Mouse (Mus musculus): ENCODE measurements around the gene 1700003E16Rik. TPM values are rescaled to one million over a fixed set of nuclear protein-coding genes. Genes with fewer than 3 reads are reported as not detected.

Gene 1700003E16Rik
- total and polyA plus RNA-seq, 3 experiments, result 0.15 to 0.50 TPM; not detected in 1

- peak; percentile 93 for DNase-seq (ENCODE audit: low read depth, low spot score)
- Histone ChIP-seq H3K27ac (ENCODE audit: control insufficient read depth, low read depth, low read length) (peak within 1 kb of the TSS; percentile 90), H3K36me3 (ENCODE audit: control insufficient read depth in 1 of 2, insufficient read depth in 2 of 2, low read length in 2 of 2) (peaks cover 0 to 20% of the 10 kb centered on the region in 2 experiments; a peak in 3 of 4 replicates), H3K27me3 (ENCODE audit: control insufficient read depth in 1 of 2, insufficient read depth in 2 of 2, low read length in 2 of 2) (no peaks in the 10 kb centered on the region), H3K9ac (ENCODE audit: control insufficient read depth, low read depth, low read length, poor library complexity, severe bottlenecking) (peak within 1 kb of the TSS; percentile 88), H3K4me3 (ENCODE audit: control insufficient read depth in 1 of 2, insufficient read depth in 1 of 2, low read depth in 2 of 2, low read length in 2 of 2) (peak within 1 kb of the TSS; percentile 89 to 94), H3K4me1 (ENCODE audit: control insufficient read depth in 1 of 2, insufficient read depth in 2 of 2, low read length in 2 of 2) (peaks cover 0 to 18% of the 10 kb centered on the region in 2 experiments; a peak in 3 of 4 replicates), H3K9me3 (replicated peaks; ENCODE audit: insufficient read depth, low read length) (no peaks in the 10 kb centered on the region), H3K79me2 (ENCODE audit: control insufficient read depth, insufficient read depth, low read length, poor library complexity) (peaks cover 32% of the 10 kb centered on the region)
- TF ChIP-seq SMC3 (IDR thresholded peaks at IDR 0.05; ENCODE audit: low read depth, low read length), result no peak
- TF ChIP-seq CTCF (IDR thresholded peaks at IDR 0.05 in 2 of 3, conservative IDR thresholded peaks at IDR 0.05 in 1 of 3; ENCODE audit: control insufficient read depth in 1 of 3, insufficient read depth in 1 of 3, low read depth in 2 of 3, low read length in 3 of 3, poor library complexity in 1 of 3, severe bottlenecking in 1 of 3), result peak in 1 of 3 experiments; percentile 53; a peak in 2 of 6 replicates
- TF ChIP-seq MAZ (IDR thresholded peaks at IDR 0.05; ENCODE audit: low read depth, low read length), result peak; percentile 58; the same call in 1 of the 2 replicates
- TF ChIP-seq MXI1 (IDR thresholded peaks at IDR 0.05; ENCODE audit: low read depth, low read length), result peak; percentile 88
- no peak for TF ChIP-seq RCOR1 (IDR thresholded peaks at IDR 0.05; ENCODE audit: low read depth, low read length)
- TF ChIP-seq ELF1 (IDR thresholded peaks at IDR 0.05; ENCODE audit: low read depth, low read length), result peak; percentile 98
- TF ChIP-seq USF2 (IDR thresholded peaks at IDR 0.05; ENCODE audit: borderline replicate concordance in 1 of 2, insufficient read depth in 1 of 2, low read depth in 1 of 2, low read length in 2 of 2), result no peak
- no peak for TF ChIP-seq UBTF (IDR thresholded peaks at IDR 0.05; ENCODE audit: borderline replicate concordance, insufficient read depth, low read depth, low read length)
- TF ChIP-seq GATA1 (IDR thresholded peaks at IDR 0.05; ENCODE audit: low read depth, low read length), result no peak
- no peak for TF ChIP-seq MEF2A (IDR thresholded peaks at IDR 0.05; ENCODE audit: extremely low read depth, insufficient replicate concordance, low read depth, low read length, poor library complexity, severe bottlenecking)
- TF ChIP-seq HCFC1 (IDR thresholded peaks at IDR 0.05; ENCODE audit: low read depth, low read length), result peak; percentile 87
- no peak for TF ChIP-seq MAFK (IDR thresholded peaks at IDR 0.05; ENCODE audit: borderline replicate concordance, low read depth, low read length)
- no peak for TF ChIP-seq CHD1 (IDR thresholded peaks at IDR 0.05; ENCODE audit: low read depth, low read length)
- peak; percentile 72 for TF ChIP-seq ZMIZ1 (IDR thresholded peaks at IDR 0.05; ENCODE audit: low read depth, low read length)
- TF ChIP-seq POLR2AphosphoS5 (IDR thresholded peaks at IDR 0.05; ENCODE audit: borderline replicate concordance, low read depth, low read length), result no peak
- TF ChIP-seq USF1 (IDR thresholded peaks at IDR 0.05; ENCODE audit: low read depth, low read length), result no peak
- no peak for TF ChIP-seq MYC (IDR thresholded peaks at IDR 0.05; ENCODE audit: low read depth, low read length)
- TF ChIP-seq BHLHE40 (IDR thresholded peaks at IDR 0.05; ENCODE audit: borderline replicate concordance, low read depth, low read length), result no peak
- TF ChIP-seq SIN3A (IDR thresholded peaks at IDR 0.05; ENCODE audit: low read length), result peak; percentile 92
- TF ChIP-seq TBP (IDR thresholded peaks at IDR 0.05; ENCODE audit: low read depth, low read length), result peak; percentile 80
- no peak for TF ChIP-seq MYB (IDR thresholded peaks at IDR 0.05; ENCODE audit: low read depth, low read length)
- peak; percentile 96 for TF ChIP-seq NELFE (IDR thresholded peaks at IDR 0.05; ENCODE audit: low read depth, low read length)
- peak; percentile 41; the same call in 1 of the 2 replicates for TF ChIP-seq ETS1 (IDR thresholded peaks at IDR 0.05; ENCODE audit: low read depth, low read length)
- TF ChIP-seq ZNF384 (IDR thresholded peaks at IDR 0.05; ENCODE audit: low read depth, low read length), result no peak
- TF ChIP-seq E2F4 (IDR thresholded peaks at IDR 0.05; ENCODE audit: borderline replicate concordance, low read depth, low read length), result no peak
- peak; percentile 61 for TF ChIP-seq TCF12 (IDR thresholded peaks at IDR 0.05; ENCODE audit: low read depth, low read length)
- TF ChIP-seq KAT2A (conservative IDR thresholded peaks at IDR 0.05; ENCODE audit: low read depth, low read length), result no peak; the same call in 1 of the 2 replicates
- no peak for TF ChIP-seq CHD2 (IDR thresholded peaks at IDR 0.05; ENCODE audit: low read length)
- TF ChIP-seq NRF1 (IDR thresholded peaks at IDR 0.05; ENCODE audit: insufficient read depth, low read depth, low read length, poor library complexity, severe bottlenecking), result peak; percentile 41; the same call in 1 of the 2 replicates
- no peak; the same call in none of the 2 replicates for TF ChIP-seq MAX (IDR thresholded peaks at IDR 0.05; ENCODE audit: low read length)
- no peak for TF ChIP-seq EP300 (IDR thresholded peaks at IDR 0.05; ENCODE audit: low read depth in 1 of 2, low read length in 2 of 2)
- no peak for TF ChIP-seq ZKSCAN1 (IDR thresholded peaks at IDR 0.05; ENCODE audit: low read depth, low read length)
- TF ChIP-seq POLR2A (IDR thresholded peaks at IDR 0.05; ENCODE audit: control insufficient read depth in 1 of 2, insufficient read depth in 1 of 2, low read depth in 1 of 2, low read length in 2 of 2, poor library complexity in 1 of 2), result peak; percentile 93 to 97
- no peak for TF ChIP-seq ZC3H11A (IDR thresholded peaks at IDR 0.05; ENCODE audit: low read depth, low read length)
- no peak; the same call in none of the 2 replicates for TF ChIP-seq RAD21 (IDR thresholded peaks at IDR 0.05; ENCODE audit: low read depth, low read length)
- TF ChIP-seq POLR2AphosphoS2 (IDR thresholded peaks at IDR 0.05; ENCODE audit: low read length), result peak; percentile 95
Observed at GRCm38 (mm10) chr6:83115011-83115671, 41.1 kb upstream of the 1700003E16Rik start, which contains the start of gene Mogs. Mogs (plus strand) TSS chr6:83115496.
